Mouse (Mus musculus): ENCODE data around the gene Lrrc4b.

Lrrc4b gene

DNA sequence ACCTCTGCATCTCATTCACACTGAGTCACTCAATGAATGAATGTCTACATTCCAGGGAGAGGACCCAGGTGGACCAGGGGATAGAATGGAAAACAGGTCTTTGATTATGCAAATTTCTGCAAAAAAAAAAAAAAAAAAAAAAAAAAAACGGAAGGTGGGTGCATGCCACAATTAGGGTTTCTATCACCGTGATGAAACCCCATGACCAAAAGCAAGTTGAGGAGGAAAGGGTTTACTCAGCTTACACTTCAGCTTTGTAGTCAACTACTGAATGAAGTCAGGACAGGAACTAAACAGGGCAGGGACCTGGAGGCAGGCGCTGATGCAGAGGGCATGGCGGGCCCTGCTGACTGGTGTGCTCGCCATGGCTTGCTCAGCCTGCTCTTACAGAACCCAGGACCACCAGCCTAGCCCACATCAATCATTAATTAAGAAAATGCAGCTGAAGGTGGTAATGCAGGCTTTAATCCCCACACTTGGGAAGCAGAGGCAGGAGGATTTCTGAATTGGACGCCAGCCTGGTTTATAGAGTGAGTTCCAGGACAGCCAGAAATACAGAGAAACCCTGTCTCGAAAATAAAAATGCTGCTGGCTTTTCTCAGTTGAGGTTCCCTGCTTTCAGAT lies 56.9 kb downstream of the Lrrc4b start:
- no peak for DNase-seq (ENCODE audit: low read depth, low spot score)

DNA sequence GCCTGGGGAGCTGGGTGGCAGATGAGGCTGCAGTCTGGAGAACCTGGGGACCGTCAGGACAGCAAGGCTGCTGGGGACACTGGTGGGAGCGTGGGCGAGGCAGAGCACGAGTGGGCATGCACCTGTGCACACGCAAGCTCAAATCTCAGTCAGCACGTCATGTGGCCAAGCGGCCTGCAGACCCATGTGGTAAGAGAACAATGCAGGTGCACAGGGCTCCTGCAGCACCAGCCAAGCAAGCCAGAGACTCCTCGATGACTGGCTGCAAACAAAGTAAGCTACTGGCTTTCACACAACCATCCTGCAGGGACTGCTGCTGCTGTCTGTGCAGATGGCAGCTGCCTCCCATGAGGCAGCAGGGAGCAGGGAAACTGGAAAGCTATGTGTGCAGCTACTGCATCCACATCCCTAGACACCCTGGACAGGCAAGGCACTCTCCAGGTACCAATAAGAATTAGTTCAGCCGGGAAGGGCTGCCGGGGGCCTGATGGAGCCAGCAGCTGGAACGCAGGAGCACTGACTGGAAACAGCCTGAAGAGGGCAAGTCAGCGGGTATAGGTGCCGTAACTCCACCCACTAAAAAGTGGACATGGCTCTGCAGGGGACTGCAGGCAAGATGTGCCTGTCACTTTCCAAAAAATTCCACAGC lies 58.2 kb downstream of the Lrrc4b start:
- no peak for DNase-seq (ENCODE audit: low read depth, low spot score)

DNA sequence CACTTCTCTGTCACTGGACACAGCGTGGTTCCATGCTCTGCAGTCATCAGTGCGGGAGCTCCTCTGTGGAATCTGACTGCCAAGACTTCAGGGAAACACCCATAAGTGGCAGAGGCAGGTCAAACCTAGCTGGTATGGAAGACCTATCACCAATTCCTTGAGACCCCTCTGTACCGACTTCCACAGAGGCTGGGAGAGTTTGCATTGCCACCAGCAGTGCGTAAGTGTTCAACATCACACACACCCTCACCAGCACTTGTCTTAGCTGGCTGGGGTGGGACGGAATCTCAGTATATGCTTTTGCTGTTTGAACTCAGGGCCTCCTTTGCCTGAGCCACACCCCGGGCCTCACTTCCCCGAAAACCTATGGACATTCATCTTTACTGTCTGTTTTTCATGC lies 59.1 kb downstream of the Lrrc4b start:
- DNase-seq (ENCODE audit: low read depth, low spot score): no peak

DNA sequence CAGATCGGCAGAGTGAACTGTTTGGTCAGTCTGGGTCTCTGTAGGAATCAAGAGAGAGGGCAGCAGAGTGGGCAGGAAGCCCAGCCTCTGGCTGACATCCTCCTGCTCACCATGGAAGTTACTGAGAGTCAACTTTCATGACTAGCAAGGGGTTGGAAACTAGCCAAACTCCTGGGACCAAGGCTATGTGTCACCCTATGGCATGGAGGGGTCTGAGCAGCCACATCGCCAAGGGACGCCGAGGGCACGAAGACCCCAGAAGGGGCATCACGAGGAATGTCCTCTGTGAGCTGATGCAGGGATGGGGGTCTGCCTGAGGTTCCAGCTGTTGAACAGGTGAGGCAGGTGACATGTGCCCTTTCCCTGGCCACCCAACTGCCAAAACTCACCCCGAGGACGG lies 59.7 kb downstream of the Lrrc4b start:
- DNase-seq (ENCODE audit: low read depth, low spot score): no peak

DNA sequence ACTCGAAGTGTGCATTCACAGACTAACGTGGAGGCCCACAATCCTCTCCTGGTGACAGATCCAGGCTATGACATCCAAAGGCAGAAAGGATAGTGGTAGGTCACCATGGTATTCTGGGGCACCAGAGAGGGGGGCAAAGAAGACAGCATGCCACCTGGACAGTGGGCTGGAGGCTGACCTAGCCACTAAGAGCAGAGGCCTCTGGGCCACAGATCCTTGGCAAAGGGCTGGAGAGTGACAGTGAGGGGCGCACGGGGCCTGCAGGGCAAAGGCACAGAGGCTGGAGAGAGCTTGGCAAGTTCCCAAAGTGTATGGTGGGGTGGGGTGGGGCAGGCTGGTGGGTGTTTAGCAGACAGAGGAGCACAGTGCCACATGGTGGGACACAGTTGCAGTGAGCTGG lies 61.5 kb downstream of the Lrrc4b start:
- no peak for DNase-seq (ENCODE audit: low read depth, low spot score)

DNA sequence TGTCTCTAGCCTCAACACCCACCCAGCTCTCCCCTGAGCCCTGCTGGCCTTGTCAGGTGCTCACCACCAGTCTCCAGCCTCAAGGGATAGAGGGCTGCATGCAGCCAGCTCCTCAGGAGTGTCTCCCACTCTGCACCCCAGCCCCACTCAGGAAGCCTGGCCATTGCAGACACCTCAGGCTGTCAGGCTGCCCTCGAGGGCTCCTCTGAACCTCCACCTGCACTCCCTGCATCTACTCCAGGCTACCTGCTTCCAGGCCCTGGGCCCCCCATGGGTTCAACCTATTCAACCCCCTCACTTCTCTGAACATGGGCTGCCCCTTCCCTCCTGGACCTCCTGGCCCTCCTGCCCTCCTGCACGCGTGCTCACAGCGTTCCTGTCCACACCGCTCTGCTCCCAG lies 62.6 kb downstream of the Lrrc4b start:
- no peak for DNase-seq (ENCODE audit: low read depth, low spot score)

DNA sequence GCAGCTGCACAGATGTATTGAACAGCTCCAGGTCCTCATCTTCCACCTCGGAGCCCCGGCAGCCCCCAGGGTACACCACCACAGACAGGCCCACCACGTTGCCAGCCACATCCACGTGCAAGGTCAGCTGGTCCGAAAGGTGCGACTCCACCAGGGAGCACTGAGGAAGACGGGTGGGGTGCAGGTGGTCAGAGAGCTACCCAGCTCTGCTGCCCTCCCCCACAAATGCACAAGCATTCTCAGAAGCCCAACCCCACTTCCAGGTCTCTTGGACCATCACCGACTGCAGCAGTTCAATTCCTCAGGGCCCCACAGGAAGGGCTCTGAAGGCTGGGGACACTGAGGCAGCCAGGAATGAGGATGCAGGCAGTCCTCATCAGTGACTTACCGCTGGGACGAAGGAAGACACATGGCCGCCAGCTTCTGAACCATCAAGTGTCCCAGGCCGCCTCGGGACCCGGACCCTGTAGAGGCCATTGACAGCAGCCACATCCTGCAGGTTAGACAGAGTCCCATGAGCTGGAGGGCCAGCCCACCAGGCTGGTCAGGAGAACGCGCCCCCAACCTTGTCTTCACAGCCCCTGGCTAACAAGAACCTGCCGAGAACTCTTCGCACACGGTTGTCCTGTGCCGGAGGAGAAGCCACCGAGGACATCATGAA lies 63.5 kb downstream of the Lrrc4b start:
- no peak for DNase-seq (ENCODE audit: low read depth, low spot score)

DNA sequence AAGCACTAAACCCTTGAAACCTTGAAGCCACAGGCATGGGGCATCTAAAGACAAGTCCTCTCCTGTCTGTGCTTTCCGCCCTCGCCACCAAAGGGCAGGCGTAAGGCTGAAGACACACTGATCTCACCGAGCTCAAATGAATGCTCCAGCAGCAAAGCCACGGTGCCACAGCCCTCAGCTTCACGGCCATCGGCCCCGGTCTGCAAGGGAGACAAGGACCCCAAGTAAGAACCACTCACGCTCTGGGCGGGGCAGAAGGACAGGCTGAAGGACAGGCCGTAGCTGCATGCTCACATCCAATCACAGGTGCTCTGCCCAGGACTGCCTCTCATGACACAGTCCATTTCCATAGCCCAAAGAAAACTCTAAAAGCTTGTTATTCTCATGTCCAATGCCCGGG lies 65.9 kb downstream of the Lrrc4b start:
- DNase-seq (ENCODE audit: low read depth, low spot score): no peak

DNA sequence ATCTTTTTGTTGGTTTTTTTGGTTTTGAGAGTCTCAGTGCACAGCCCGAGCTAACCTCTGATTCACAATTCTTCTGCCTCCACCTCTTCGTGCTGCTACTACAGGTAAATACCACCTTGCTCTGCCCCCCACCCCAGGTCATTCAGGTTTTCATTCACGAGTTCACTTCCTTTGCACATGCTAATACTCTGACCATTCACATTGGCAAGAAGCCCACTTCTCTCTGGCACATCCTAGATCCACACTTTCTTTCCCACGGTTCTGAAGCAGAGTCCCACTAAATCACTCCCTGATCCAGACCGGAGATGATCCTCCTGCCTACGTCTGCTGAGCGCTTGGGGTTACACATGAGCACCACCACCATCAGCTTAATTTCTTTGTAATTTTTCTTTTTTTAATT lies 66.3 kb downstream of the Lrrc4b start:
- no peak for DNase-seq (ENCODE audit: low read depth, low spot score)

DNA sequence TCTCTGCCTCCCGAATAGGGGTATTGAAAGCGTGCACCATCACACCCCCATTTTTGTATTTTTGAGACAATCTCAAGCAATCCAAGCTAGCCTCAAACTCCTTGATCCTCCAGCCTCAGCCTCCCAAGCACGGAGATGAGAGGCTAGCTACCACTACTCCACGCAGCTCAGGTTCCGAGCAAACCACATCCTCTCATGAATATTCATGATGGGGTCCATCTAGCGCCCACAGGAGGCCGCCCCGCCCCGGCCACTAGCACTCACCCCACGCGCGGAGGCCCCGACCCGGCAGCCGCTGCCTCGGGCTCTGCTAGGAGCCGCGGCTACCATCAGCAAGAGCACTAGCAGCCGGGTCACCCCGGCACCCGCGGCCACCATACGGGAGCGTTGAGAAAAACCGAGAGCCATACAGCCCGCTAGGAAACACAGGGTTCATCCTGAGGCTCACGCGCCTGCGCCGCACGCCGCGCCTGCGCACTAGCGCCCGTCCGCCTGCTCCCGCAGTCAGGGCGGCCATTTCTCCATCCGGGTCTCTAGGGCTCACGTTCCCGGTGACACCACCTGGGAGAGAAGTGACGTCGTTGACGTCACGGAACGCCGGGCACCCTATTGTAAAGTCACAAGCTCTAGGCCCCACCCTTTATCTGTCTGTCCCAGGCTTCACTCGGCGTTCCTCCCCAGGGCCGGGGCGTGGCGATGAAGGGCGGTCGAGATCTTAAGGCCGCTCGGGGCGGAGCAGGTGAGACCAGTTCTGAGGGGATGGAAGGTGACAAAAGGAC lies 67.4 kb downstream of the Lrrc4b start, which contains the start of the genes Emc10 and Fam71e1:
Gene Emc10 (minus strand): TSS at position 538 of the 779 bp plus-strand sequence.
Gene Fam71e1 (plus strand): TSS at position 590 of the 779 bp plus-strand sequence.
- peak; percentile 98 for DNase-seq (ENCODE audit: low read depth, low spot score)

DNA sequence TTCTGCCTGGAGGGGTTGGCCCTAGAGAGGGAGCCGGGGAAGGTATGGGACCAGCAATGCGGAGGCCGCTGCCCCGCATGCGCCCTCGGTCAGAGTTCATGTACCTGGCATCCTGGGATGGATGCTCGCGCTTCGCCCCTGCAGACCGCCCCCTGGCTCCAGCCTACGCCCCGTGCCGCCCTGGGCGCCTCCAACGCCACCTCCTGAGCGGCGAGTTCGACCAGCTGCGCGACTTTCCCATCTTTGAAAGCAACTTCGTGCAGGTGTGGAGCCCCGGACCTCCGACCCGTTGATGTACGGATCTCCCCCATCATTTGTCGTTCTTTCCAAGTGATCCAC lies 67.9 kb downstream of the Lrrc4b start:
- DNase-seq (ENCODE audit: low read depth, low spot score): no peak

DNA sequence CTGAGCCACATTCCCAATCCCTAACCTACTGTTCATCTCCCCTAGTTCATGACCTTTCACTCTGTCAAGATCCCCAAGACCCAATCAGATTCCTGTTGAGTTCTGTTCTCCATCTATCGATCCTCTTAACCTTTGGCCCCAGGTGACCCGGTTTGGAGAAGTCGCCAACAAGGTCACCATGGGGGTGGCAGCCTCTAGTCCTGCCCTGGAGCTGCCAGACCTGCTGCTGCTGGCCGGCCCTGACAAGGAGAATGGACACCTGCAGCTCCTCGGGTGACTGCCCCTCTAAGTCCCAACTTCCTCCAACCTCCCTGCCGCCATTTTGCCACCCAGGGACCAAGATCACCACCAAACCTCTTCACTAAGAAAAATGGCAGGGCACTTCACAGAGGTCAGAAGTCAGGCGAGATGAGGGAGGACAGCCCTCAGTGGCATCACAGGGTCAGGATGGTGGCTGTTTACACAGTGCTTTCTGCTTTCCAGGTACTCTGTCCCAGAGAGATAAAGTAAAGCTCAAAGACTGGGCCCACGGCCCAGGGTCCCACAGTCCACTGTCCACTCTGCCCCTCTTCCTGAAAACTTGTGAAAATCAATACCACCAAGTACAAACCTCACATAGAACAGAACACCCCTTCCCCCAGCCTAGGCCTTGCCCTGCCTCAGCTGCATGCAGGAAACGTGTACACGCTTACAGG lies 68.7 kb downstream of the Lrrc4b start:
- no peak for DNase-seq (ENCODE audit: low read depth, low spot score)

DNA sequence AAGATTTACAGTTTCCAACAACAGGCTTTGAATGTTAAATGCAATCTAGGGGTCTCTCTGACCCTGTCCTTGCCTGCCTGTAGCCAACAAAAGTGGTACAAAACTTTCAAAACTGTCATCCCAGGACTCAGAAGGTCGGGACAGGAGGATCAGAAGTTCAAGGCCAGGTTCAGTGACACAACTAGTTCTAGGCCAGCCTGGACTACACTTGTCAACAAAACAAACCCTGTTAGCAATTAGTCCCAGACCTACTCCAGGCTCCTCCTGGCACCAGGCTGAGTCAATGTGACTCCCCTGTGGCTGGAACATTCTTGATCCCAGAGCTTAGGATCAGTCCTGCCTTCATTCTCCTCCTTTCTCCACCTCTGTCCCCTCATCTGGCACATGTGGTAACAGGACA lies 70.1 kb downstream of the Lrrc4b start:
- DNase-seq (ENCODE audit: low read depth, low spot score): no peak

DNA sequence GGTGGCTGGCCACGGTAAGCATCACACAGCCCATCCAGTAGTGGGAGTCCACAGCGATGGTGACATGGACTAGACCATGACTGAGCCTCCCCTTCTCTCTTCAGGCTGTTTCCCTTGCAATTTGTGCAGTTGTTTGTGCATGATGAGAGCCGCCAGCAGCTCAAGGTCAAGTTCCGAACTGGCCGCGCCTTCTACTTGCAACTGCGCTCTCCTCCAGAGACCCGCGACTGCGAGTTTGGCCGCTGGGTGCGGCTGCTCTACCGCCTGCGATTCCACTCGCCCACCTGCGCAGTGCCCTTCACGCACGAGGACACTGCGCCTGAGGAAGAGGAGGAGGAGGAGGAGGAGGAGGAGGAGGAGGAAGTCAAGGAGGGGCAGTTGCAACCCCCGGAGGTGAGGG lies 71.2 kb downstream of the Lrrc4b start:
- no peak for DNase-seq (ENCODE audit: low read depth, low spot score)

DNA sequence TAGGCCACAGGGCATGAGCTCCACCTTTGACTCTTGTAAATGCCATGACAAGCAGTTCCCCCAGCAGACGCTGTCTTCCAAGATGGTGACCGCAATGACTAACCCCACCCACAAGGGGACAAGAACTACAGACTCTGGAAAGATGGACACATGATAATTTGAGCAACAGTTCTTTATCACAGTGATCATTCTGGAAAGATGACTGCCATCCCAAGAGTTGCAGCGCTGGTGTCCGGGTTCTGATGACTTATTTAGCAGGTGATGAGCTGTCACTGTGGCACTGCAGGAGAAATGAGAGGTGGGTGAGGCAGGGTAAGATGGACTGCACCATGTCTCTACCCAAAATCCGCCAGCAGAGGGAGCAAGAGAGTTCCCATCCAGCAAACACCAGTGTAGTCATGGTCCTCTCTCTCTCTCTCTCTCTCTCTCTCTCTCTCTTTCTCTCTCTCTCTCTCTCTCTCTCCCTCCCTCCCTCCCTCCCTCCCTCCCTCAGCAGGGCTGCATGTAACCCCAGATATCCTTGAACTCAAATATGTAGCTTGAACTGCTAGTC lies 72.8 kb downstream of the Lrrc4b start:
- DNase-seq (ENCODE audit: low read depth, low spot score): peak; percentile 54

DNA sequence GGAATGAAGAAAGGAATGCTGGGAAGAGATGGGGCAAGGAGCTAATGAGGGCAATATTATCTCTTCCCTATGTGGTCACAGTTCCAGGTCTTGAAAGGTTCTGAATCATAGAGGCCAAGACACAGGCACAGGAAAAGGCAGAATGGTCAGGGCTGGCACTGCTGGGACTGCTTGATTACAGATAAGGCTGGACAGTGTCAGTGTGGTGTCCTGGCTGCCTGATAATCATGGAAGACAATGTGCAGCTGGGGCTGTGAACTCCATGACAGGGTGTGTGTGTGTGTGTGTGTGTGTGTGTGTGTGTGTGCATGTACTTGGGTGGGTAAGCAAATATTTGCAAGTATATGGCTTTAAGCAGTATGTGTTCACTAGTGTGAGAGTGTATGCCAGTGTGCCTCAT lies 78.7 kb downstream of the Lrrc4b start:
- DNase-seq (ENCODE audit: low read depth, low spot score): no peak
